Mouse (Mus musculus): Measurements from ENCODE around the gene Nipal3.

DNA sequence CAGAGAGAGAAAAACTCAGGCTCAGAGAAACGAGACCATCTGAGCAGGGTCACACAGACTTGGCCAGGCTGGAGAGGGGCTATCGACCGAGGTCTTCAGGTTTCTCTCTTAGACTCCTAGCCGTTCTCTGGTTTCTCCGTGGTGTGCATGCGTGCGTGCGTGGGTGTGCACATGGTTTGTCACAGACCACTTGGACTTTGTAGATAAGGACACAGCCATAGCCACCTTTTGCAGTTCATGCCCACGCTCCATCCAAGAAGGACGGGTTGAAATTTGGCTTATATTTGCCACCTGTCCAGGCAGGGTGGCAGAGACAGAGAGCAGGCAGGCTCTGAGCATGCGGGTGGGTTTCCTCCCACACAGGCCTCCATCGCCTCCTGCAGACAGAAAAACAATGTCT, 30.2 kb upstream of the Nipal3 start:
- TF ChIP-seq CTCF (IDR thresholded peaks at IDR 0.05; ENCODE audit: borderline replicate concordance, insufficient read depth, low read length) (no peak), POLR2A (IDR thresholded peaks at IDR 0.05; ENCODE audit: low read depth, low read length) (no peak)
